Mouse (Mus musculus) thymus, postnatal 25 days (tissue): ENCODE results near the gene Paqr5.
A peak's percentile ranks its signal among the peaks of the same experiment; 100 is the strongest.

Source experiments
- DNase-seq: peaks from one replicate; pipeline ENCODE4 v3.0.0; 2022

The Paqr5 gene

DNA sequence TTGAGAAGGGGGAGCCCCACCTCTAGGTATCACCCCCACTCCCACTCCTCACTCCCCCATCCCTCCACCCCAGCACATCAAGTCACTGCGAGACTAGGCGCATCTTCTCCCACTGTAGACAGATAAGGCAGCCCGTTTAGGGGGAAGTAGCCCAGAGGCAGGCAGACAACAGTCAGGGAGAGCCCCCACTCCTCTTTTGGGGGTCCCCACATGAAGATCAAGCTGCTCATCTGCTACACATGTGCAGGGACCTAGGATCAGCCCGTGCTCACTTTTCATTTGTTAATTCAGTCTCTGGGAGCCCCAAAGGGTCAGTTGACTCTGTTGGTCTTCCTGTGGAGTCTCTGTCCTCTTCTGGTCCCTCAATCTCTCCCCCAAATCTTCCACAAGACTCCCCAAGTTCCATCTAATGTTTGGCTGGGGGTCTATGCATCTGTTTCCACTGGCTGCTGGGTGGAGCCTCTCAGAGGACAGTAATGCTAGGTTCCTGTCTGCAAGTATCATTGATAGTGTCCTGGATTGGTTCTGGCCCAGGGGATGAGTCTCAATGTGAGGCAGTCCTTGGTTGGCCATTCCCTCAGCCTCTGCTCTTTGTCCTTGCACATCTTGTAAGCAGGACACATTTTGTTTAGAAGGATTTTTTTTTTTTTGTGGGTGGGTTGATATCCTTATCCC, 118.9 kb downstream of the Paqr5 start:
- DNase-seq = no peak

GRCm38 (mm10) chr9:61906912-61907311, 119.7 kb downstream of the Paqr5 start:
- DNase-seq = peak; percentile 66

DNA sequence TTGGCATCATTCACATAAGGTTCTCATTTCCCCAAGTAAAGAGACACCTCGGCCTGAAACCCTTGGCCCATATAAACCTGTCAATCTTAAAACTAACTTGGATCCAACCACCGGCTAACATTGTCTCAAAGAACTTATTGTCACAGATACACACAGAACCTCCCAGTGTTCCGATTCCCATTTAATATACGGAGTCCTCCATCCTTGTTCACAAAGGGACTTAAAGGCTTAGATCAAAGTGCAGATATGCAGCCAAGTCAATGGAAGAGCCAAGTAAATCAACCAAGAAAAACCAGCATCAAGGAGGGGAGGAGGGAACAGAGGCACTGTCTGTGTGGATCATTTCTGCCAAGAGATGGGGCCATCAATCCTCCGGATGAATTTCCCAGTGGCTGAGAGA, 121.1 kb downstream of the Paqr5 start:
- DNase-seq = no peak

- no peak for DNase-seq
These were observed 122.5 kb downstream of the Paqr5 start for GRCm38 (mm10) chr9:61904201-61904600.
